Mouse (Mus musculus) neural tube, postnatal 0 days (tissue): ENCODE data around the gene Olfr749. TPM values are rescaled to one million over a fixed set of nuclear protein-coding genes. Genes with fewer than 3 reads are reported as not detected.

Experiments used
- polyA plus RNA-seq: library from polyadenylated mRNA; unstranded; fragments of >200 nt; fragmentation: Nextera tagmentation; extraction: Ambion mirVana; gene quantifications from 2 replicates; pipeline ENCODE4 v1.2.1, GENCODE M21; 2015

The Olfr749 gene
- not detected in 2 replicates for polyA plus RNA-seq

DNA sequence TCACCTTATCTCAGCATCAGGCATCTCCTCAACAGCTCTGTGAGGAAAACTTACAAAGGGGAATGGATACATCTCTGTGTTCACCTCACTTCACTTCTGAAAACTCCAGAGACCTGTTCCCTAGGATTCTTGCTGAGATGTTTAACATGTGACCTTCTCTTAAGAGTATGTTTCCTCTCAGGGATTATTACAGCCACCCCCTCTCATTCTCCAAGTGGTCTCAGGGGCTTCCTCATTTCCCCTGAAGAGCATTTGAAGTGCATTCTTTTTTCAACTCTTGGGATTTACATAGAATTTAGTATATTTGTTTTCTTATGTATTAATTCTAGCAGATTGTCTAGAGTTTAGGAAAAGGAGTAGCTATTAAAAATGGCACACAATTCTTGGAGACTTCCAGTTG lies at the start of gene Olfr749:
Gene Olfr749 (minus strand): TSS at position 101 of the 400 bp plus-strand sequence.

DNA sequence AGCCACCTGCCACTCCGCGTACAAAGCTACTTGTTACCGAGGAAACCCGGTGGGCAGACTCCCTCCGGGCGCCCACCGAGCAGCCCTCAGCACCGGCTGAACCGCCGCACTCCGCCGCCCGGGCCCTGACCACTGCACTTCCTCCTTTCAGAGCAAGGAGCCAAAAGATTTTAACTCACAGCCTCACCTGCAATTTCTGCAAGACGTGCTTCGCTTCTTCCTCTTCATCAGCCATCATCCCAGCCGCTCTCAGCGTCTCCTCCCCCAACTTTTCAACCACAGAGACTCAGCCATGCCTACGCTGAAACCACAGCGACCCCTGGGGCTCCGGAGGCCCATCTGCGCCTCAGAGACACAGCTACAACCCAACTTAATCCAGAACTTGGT lies 40.4 kb upstream of the Olfr749 start, which contains the start of gene Ttc5:
Gene Ttc5 (minus strand): TSS at position 269 of the 387 bp plus-strand sequence.

DNA sequence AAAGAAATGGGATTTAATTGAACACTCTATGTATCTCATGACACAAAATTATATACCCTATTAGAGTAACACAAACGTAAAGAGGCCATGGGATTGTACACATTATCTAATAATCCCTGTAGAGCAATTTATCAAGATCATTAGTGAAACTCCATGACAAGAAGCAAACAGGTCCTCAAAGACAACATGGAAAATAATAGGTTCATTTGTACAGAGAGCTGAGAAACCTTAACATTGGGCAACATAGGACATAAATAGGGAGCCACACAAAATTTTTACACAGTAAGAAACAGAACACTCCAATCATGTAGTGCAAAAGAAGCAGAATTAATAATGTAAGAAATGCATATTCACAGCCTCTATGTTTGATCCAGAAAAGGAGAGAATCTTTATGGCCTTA lies 37.8 kb downstream of the Olfr749 start, which contains the start of gene Olfr748:
Gene Olfr748 (plus strand): TSS at position 301 of the 400 bp plus-strand sequence.

DNA sequence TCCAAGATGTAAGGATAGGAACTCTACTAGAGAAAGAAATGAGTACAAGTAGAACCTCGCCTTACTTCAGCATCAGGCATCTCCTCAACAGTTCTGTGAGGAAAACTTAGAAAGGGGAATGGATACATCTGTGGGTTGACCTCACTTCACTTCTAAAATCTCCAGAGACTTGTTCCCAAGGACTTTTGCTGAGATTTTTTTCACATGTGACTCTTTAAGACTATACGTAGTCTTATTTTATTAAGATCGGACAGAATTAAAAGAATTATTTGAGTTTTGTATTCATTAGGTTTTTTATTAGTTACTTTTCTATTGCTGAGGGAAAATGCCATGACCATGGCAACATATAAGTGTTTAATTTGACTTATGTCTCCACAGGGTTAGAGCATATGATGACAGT lies 51.8 kb downstream of the Olfr749 start, which contains the start of gene Olfr747:
Gene Olfr747 (minus strand): TSS at position 101 of the 400 bp plus-strand sequence.

Other genes starting within 250 kb of the Olfr749 start
- not detected in 2 replicates for gene Olfr742, start 241.5 kb downstream of the Olfr749 start, polyA plus RNA-seq
- not detected in 2 replicates for gene Olfr743, start 223.3 kb downstream of the Olfr749 start, polyA plus RNA-seq
- gene Olfr744, start 130.2 kb downstream of the Olfr749 start, polyA plus RNA-seq, result not detected in 2 replicates
- not detected in 2 replicates for gene Olfr745, start 105.7 kb downstream of the Olfr749 start, polyA plus RNA-seq
- not detected in 2 replicates for gene Olfr746, start 98.0 kb downstream of the Olfr749 start, polyA plus RNA-seq
- not detected in 2 replicates for gene Olfr747, start 51.9 kb downstream of the Olfr749 start, polyA plus RNA-seq
- not detected in 2 replicates for gene Olfr748, start 37.7 kb downstream of the Olfr749 start, polyA plus RNA-seq
- 79.0 and 87.6 TPM in 2 replicates for gene Ttc5, start 40.4 kb upstream of the Olfr749 start, polyA plus RNA-seq
- gene Ccnb1ip1, start 62.6 kb upstream of the Olfr749 start, polyA plus RNA-seq, result not detected in 2 replicates
- gene Parp2, start 62.7 kb upstream of the Olfr749 start, polyA plus RNA-seq, result 34.4 TPM in 2 replicates
- 2.4 and 3.1 TPM in 2 replicates for gene Tep1, start 125.5 kb upstream of the Olfr749 start, polyA plus RNA-seq
- gene Klhl33, start 152.4 kb upstream of the Olfr749 start, polyA plus RNA-seq, result 4.9 TPM in 2 replicates
- gene Osgep, start 179.8 kb upstream of the Olfr749 start, polyA plus RNA-seq, result 77.1 and 87.6 TPM in 2 replicates
- 120 and 123 TPM in 2 replicates for gene Apex1, start 179.9 kb upstream of the Olfr749 start, polyA plus RNA-seq
- 107 and 115 TPM in 2 replicates for gene Pip4p1, start 185.8 kb upstream of the Olfr749 start, polyA plus RNA-seq
- 22.7 and 25.6 TPM in 2 replicates for gene Pnp, start 186.0 kb upstream of the Olfr749 start, polyA plus RNA-seq
- not detected in 2 replicates for gene Gm49342, start 199.4 kb upstream of the Olfr749 start, polyA plus RNA-seq
- gene Pnp2, start 210.9 kb upstream of the Olfr749 start, polyA plus RNA-seq, result 1.1 and 1.5 TPM in 2 replicates